Comparison of ENCODE assay signal across 10 mouse cellular contexts in the genomic region with DNA sequence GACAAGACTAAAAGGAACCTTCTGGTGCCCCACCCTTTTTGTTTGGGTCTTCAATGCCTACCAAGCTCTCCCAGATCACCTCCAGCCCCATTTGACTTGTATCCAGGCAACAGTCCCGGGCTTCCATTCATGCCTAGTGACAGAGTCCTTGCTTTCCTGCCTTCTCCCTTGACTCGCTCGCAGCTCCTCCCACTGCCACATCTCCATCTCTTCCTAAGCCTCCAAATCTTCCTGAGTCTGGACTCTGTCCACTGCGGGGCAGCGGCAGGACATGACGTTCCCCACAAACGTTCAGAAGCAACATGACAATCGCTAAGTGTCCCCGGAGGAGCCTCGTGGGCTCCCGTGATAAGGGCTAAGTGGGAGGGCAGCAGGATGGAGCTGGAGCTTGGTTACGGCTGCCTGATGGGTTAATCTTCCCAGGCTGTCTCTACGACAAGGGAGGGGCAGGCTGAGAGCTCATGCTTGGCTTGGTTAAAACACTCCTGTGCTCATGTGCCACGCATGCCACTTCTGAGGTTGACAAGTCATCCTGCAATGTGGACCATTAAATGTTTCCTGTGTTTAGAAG. TPM values are rescaled to one million over a fixed set of nuclear protein-coding genes. Genes with fewer than 3 reads are reported as not detected.
A peak's percentile ranks its signal among the peaks of the same experiment; 100 is the strongest.
DNase-seq lines count a peak whose midpoint lies in the region; ATAC-seq lines count a peak whose summit lies in the region.
"Had no signal": no experiment of that assay in that cellular context is flagged by ENCODE, and none has a peak within 500 bp of the region (broad histone marks: within the 10 kb centered on the region; RNA-seq: fewer than 3 reads in every experiment).

No protein-coding gene starts in this region.

- H3K4me2 ChIP-seq in embryonic facial prominence, embryonic 12.5 days (replicated peaks): no peak overlapping the region
- peak overlapping the region; percentile 30 for H3K4me2 ChIP-seq in hindbrain, embryonic 14.5 days (replicated peaks)
- H3K4me2 ChIP-seq in midbrain, embryonic 13.5 days (replicated peaks): peak overlapping the region; percentile 38
- no peak overlapping the region for H3K4me2 ChIP-seq in intestine, embryonic 15.5 days (replicated peaks)

- no peaks in the 10 kb centered on the region for H3K27me3 ChIP-seq in embryonic facial prominence, embryonic 12.5 days
- no peaks in the 10 kb centered on the region for H3K27me3 ChIP-seq in hindbrain, embryonic 14.5 days (ENCODE audit: control insufficient read depth, insufficient read depth, low read length)
- H3K27me3 ChIP-seq in midbrain, embryonic 13.5 days: no peaks in the 10 kb centered on the region
- no peaks in the 10 kb centered on the region for H3K27me3 ChIP-seq in intestine, embryonic 15.5 days (replicated peaks)

- H3K9ac ChIP-seq in embryonic facial prominence, embryonic 12.5 days: no peak overlapping the region
- no peak overlapping the region for H3K9ac ChIP-seq in hindbrain, embryonic 14.5 days
- 0 out of 2 replicates have a peak overlapping the region, but pooled peaks have one; percentile 24 for H3K9ac ChIP-seq in midbrain, embryonic 13.5 days (replicated peaks)
- H3K9ac ChIP-seq in intestine, embryonic 15.5 days: no peak overlapping the region

- peak; percentile 35 to 40 for DNase-seq in heart, adult 18-20 months
- DNase-seq in heart, postnatal 25 days (ENCODE audit: low spot score): no peak
- no peak for DNase-seq in hindbrain, embryonic 14.5 days (ENCODE audit: low spot score)
- no peak for DNase-seq in left cerebral cortex, postnatal 4 days
- DNase-seq in thymus, adult 18-20 months: no peak

- 0 out of 2 replicates have a peak, but pooled peaks cover 4% of the 10 kb centered on the region for H3K4me1 ChIP-seq in embryonic facial prominence, embryonic 12.5 days
- peaks cover 9% of the 10 kb centered on the region; the same call in 1 of the 2 replicates for H3K4me1 ChIP-seq in hindbrain, embryonic 14.5 days (replicated peaks; ENCODE audit: control insufficient read depth, insufficient read depth, low read length)
- H3K4me1 ChIP-seq in midbrain, embryonic 13.5 days (replicated peaks): peaks cover 16% of the 10 kb centered on the region
- peaks cover 35% of the 10 kb centered on the region for H3K4me1 ChIP-seq in intestine, embryonic 15.5 days (replicated peaks)

- no peaks in the 10 kb centered on the region for H3K9me3 ChIP-seq in embryonic facial prominence, embryonic 12.5 days
- H3K9me3 ChIP-seq in hindbrain, embryonic 14.5 days (ENCODE audit: control insufficient read depth, low read length): no peaks in the 10 kb centered on the region
- no peaks in the 10 kb centered on the region for H3K9me3 ChIP-seq in midbrain, embryonic 13.5 days
- no peaks in the 10 kb centered on the region for H3K9me3 ChIP-seq in intestine, embryonic 15.5 days

- intact Hi-C loops in heart, postnatal 25 days (cut with DNase I): no loop called here
- intact Hi-C loops in left cerebral cortex, postnatal 4 days (cut with DNase I): no loop called here

- H3K4me3 ChIP-seq in embryonic facial prominence, embryonic 12.5 days: no peak overlapping the region
- H3K4me3 ChIP-seq in hindbrain, embryonic 14.5 days (replicated peaks; ENCODE audit: low read length): no peak overlapping the region
- no peak overlapping the region for H3K4me3 ChIP-seq in midbrain, embryonic 13.5 days (replicated peaks)
- no peak overlapping the region for H3K4me3 ChIP-seq in intestine, embryonic 15.5 days (replicated peaks)

- no peak for ATAC-seq in embryonic facial prominence, embryonic 12.5 days (ENCODE audit: insufficient number of reproducible peaks, insufficient read depth, low FRiP score, low TSS enrichment)
- peak; percentile 43; the same call in 1 of the 2 replicates for ATAC-seq in hindbrain, embryonic 14.5 days (ENCODE audit: low FRiP score)
- ATAC-seq in midbrain, embryonic 13.5 days: peak; percentile 58; the same call in 1 of the 2 replicates
- no peak for ATAC-seq in intestine, embryonic 15.5 days
- ATAC-seq: CD4-positive, CD25-positive, alpha-beta regulatory T cell, adult 4 months had no signal

- 0 out of 2 replicates have a peak overlapping the region, but pooled peaks have one; percentile 23 for H3K27ac ChIP-seq in embryonic facial prominence, embryonic 12.5 days
- H3K27ac ChIP-seq in hindbrain, embryonic 14.5 days: peak overlapping the region; percentile 71
- peak overlapping the region; percentile 48; the same call in 1 of the 2 replicates for H3K27ac ChIP-seq in midbrain, embryonic 13.5 days
- no peak overlapping the region for H3K27ac ChIP-seq in intestine, embryonic 15.5 days

- peaks cover 27% of the 10 kb centered on the region for H3K36me3 ChIP-seq in embryonic facial prominence, embryonic 12.5 days
- no peaks in the 10 kb centered on the region for H3K36me3 ChIP-seq in hindbrain, embryonic 14.5 days (replicated peaks; ENCODE audit: control insufficient read depth, insufficient read depth)
- H3K36me3 ChIP-seq in midbrain, embryonic 13.5 days: peaks cover 19% of the 10 kb centered on the region
- peaks cover 4% of the 10 kb centered on the region; the same call in 1 of the 2 replicates for H3K36me3 ChIP-seq in intestine, embryonic 15.5 days

- 42% methylated on average over 14 of the region's 14 CpGs for WGBS in embryonic facial prominence, embryonic 12.5 days
- 15% methylated on average over 14 of the region's 14 CpGs for WGBS in hindbrain, embryonic 14.5 days
- WGBS in midbrain, embryonic 13.5 days: 15% methylated on average over 14 of the region's 14 CpGs
- whole genome bisulfite sequencing in intestine, embryonic 15.5 days: 22% methylated on average over 14 of the region's 14 CpGs

RNA-seq across cellular contexts. Expression of a gene that starts 13.3 kb away (rescaled TPM):
- 1 to 10 TPM; 6.6 to 9.0 TPM for total RNA-seq in heart, adult 18-20 months (2021)
- total RNA-seq in heart, postnatal 25 days (2021): 1 to 10 TPM; 9.1 to 9.8 TPM
- 3.6 and 4.2 TPM in 2 replicates for polyA plus RNA-seq in embryonic facial prominence, embryonic 12.5 days (2016; fragmentation: Nextera tagmentation; extraction: Ambion mirVana)
- polyA plus RNA-seq in hindbrain, embryonic 14.5 days (2014; fragmentation: Nextera tagmentation; extraction: Ambion mirVana): 16.9 and 18.5 TPM in 2 replicates
- polyA plus RNA-seq in midbrain, embryonic 13.5 days (2015; fragmentation: Nextera tagmentation; extraction: Ambion mirVana): 7.5 and 7.8 TPM in 2 replicates
- 10 to 100 TPM; 11.2 to 14.2 TPM for total RNA-seq in left cerebral cortex, postnatal 4 days (2021)
- polyA plus RNA-seq in intestine, embryonic 15.5 days (2015; fragmentation: Nextera tagmentation; extraction: Ambion mirVana): 11.9 and 12.4 TPM in 2 replicates

RNA-seq across cellular contexts. Expression of a gene that starts 25.1 kb away (rescaled TPM):
- total RNA-seq in heart, adult 18-20 months (2021): 10 to 100 TPM; 77.6 to 84.0 TPM
- total RNA-seq in heart, postnatal 25 days (2021): 10 to 100 TPM; 87.4 to 96.1 TPM
- polyA plus RNA-seq in embryonic facial prominence, embryonic 12.5 days (2016; fragmentation: Nextera tagmentation; extraction: Ambion mirVana): 192 and 207 TPM in 2 replicates
- 88.2 and 94.7 TPM in 2 replicates for polyA plus RNA-seq in hindbrain, embryonic 14.5 days (2014; fragmentation: Nextera tagmentation; extraction: Ambion mirVana)
- 157 and 158 TPM in 2 replicates for polyA plus RNA-seq in midbrain, embryonic 13.5 days (2015; fragmentation: Nextera tagmentation; extraction: Ambion mirVana)
- 10 to 100 TPM; 76.1 to 84.1 TPM for total RNA-seq in left cerebral cortex, postnatal 4 days (2021)
- 109 and 118 TPM in 2 replicates for polyA plus RNA-seq in intestine, embryonic 15.5 days (2015; fragmentation: Nextera tagmentation; extraction: Ambion mirVana)

RNA-seq across cellular contexts. Expression of a gene that starts 26.1 kb away (rescaled TPM):
- total RNA-seq in heart, adult 18-20 months (2021): 10 to 100 TPM in 1 of 2 experiments, 1 to 10 TPM in 1; 8.7 to 10.6 TPM
- total RNA-seq in heart, postnatal 25 days (2021): 10 to 100 TPM in 1 of 2 experiments, 1 to 10 TPM in 1; 8.9 to 11.2 TPM
- 80.5 and 82.9 TPM in 2 replicates for polyA plus RNA-seq in embryonic facial prominence, embryonic 12.5 days (2016; fragmentation: Nextera tagmentation; extraction: Ambion mirVana)
- 22.2 and 24.2 TPM in 2 replicates for polyA plus RNA-seq in hindbrain, embryonic 14.5 days (2014; fragmentation: Nextera tagmentation; extraction: Ambion mirVana)
- polyA plus RNA-seq in midbrain, embryonic 13.5 days (2015; fragmentation: Nextera tagmentation; extraction: Ambion mirVana): 31.6 and 32.1 TPM in 2 replicates
- 10 to 100 TPM; 14.3 to 16.4 TPM for total RNA-seq in left cerebral cortex, postnatal 4 days (2021)
- polyA plus RNA-seq in intestine, embryonic 15.5 days (2015; fragmentation: Nextera tagmentation; extraction: Ambion mirVana): 64.0 and 65.8 TPM in 2 replicates

RNA-seq across cellular contexts. Expression of a gene that starts 44.0 kb away (rescaled TPM):
- total RNA-seq in heart, adult 18-20 months (2021): under 1 TPM in 1 of 2 experiments, not detected in 1; 0.35 TPM
- under 1 TPM; 0.22 to 0.68 TPM for total RNA-seq in heart, postnatal 25 days (2021)
- 5.3 and 6.3 TPM in 2 replicates for polyA plus RNA-seq in embryonic facial prominence, embryonic 12.5 days (2016; fragmentation: Nextera tagmentation; extraction: Ambion mirVana)
- polyA plus RNA-seq in hindbrain, embryonic 14.5 days (2014; fragmentation: Nextera tagmentation; extraction: Ambion mirVana): 6.1 and 9.4 TPM in 2 replicates
- polyA plus RNA-seq in midbrain, embryonic 13.5 days (2015; fragmentation: Nextera tagmentation; extraction: Ambion mirVana): 16.4 and 16.9 TPM in 2 replicates
- 10 to 100 TPM; 10.2 to 11.7 TPM for total RNA-seq in left cerebral cortex, postnatal 4 days (2021)
- 1.9 and 2.7 TPM in 2 replicates for polyA plus RNA-seq in intestine, embryonic 15.5 days (2015; fragmentation: Nextera tagmentation; extraction: Ambion mirVana)

RNA-seq across cellular contexts. Expression of a gene that starts 48.0 kb away (rescaled TPM):
- not detected for total RNA-seq in heart, adult 18-20 months (2021)
- not detected for total RNA-seq in heart, postnatal 25 days (2021)
- not detected in 2 replicates for polyA plus RNA-seq in embryonic facial prominence, embryonic 12.5 days (2016; fragmentation: Nextera tagmentation; extraction: Ambion mirVana)
- polyA plus RNA-seq in hindbrain, embryonic 14.5 days (2014; fragmentation: Nextera tagmentation; extraction: Ambion mirVana): not detected in 2 replicates
- polyA plus RNA-seq in midbrain, embryonic 13.5 days (2015; fragmentation: Nextera tagmentation; extraction: Ambion mirVana): not detected in 2 replicates
- not detected for total RNA-seq in left cerebral cortex, postnatal 4 days (2021)
- polyA plus RNA-seq in intestine, embryonic 15.5 days (2015; fragmentation: Nextera tagmentation; extraction: Ambion mirVana): not detected in 2 replicates
- polyA plus RNA-seq: CD4-positive, CD25-positive, alpha-beta regulatory T cell, adult 4 months; stomach, embryonic 14.5 days had no signal

Comparison
In these comparisons a context has a peak if more than half of its experiments do, and no peak if none do; other contexts are left out.
1. DNase-seq: peak in heart, adult 18-20 months (2 of 2); none in heart, postnatal 25 days (single experiment), hindbrain, embryonic 14.5 days (single experiment), left cerebral cortex, postnatal 4 days (single experiment) and thymus, adult 18-20 months (0 of 2).
2. ATAC-seq: peak in hindbrain, embryonic 14.5 days (single experiment) and midbrain, embryonic 13.5 days (single experiment); none in embryonic facial prominence, embryonic 12.5 days (single experiment) and intestine, embryonic 15.5 days (single experiment).
3. H3K4me2 ChIP-seq: peak in hindbrain, embryonic 14.5 days (single experiment) and midbrain, embryonic 13.5 days (single experiment); none in embryonic facial prominence, embryonic 12.5 days (single experiment) and intestine, embryonic 15.5 days (single experiment).